9 mouse cellular contexts compared by ENCODE assay signal in genomic region chr6:22875614-22876541, GRCm38 (mm10). TPM values are rescaled to one million over a fixed set of nuclear protein-coding genes. Genes with fewer than 3 reads are reported as not detected.
DNase-seq lines count a peak whose midpoint lies in the region; ATAC-seq and TF ChIP-seq lines count a peak whose summit lies in the region.
"Had no signal": no experiment of that assay in that cellular context is flagged by ENCODE, and none has a peak within 500 bp of the region (broad histone marks: within the 10 kb centered on the region; RNA-seq: fewer than 3 reads in every experiment).

No protein-coding gene starts in this region.

- H3K9me3 ChIP-seq in forebrain, postnatal 0 days (ENCODE audit: low read length), result no peaks in the 10 kb centered on the region

- ATAC-seq in frontal cortex, adult (ENCODE audit: low TSS enrichment), result peak; percentile 63
- ATAC-seq in forebrain, postnatal 0 days, result peak; percentile 64

- 1% methylated on average over 45 of the region's 45 CpGs for WGBS in forebrain, postnatal 0 days
- 2% methylated on average over 45 of the region's 45 CpGs for WGBS in olfactory bulb, adult 2 months

- DNase-seq in frontal cortex, adult 2 months (ENCODE audit: extremely low spot score in 1 of 2, low spot score in 1 of 2), result no peak
- peak; percentile 1 for DNase-seq in ovary, postnatal 14 days (ENCODE audit: low spot score)
- DNase-seq in ovary, adult 18-20 months (ENCODE audit: low spot score), result no peak
- peak; percentile 66 for DNase-seq in forebrain, postnatal 0 days
- DNase-seq in left cerebral cortex, postnatal 4 days, result peak; percentile 35
- DNase-seq in adipocyte (ENCODE audit: low spot score), result no peak

- H3K4me3 ChIP-seq in forebrain, postnatal 0 days (ENCODE audit: low read depth, low read length), result peak overlapping the region; percentile 79
- peak overlapping the region; percentile 69 for H3K4me3 ChIP-seq in olfactory bulb, adult 2 months (ENCODE audit: insufficient read depth, low read depth, low read length)

- H3K36me3 ChIP-seq in forebrain, postnatal 0 days (ENCODE audit: insufficient read depth), result no peaks in the 10 kb centered on the region

- peak overlapping the region; percentile 84 for H3K4me2 ChIP-seq in forebrain, postnatal 0 days (ENCODE audit: low read depth)

- peak; percentile 37; the same call in 1 of the 2 replicates for TF ChIP-seq CTCF in forebrain, postnatal 0 days (IDR thresholded peaks at IDR 0.05; ENCODE audit: low read depth)
- TF ChIP-seq CTCF in olfactory bulb, adult 2 months (IDR thresholded peaks at IDR 0.05; ENCODE audit: insufficient read depth, low read depth, low read length), result no peak

- intact Hi-C loops in left cerebral cortex, postnatal 4 days (cut with DNase I), result loop anchor here (2.0 kb wide), 1 partner anchor 81 kb away; no protein-coding TSS in a partner anchor

- no peak for TF ChIP-seq POLR2A in olfactory bulb, adult 2 months (IDR thresholded peaks at IDR 0.05; ENCODE audit: insufficient read depth, low read depth, low read length)

- H3K4me1 ChIP-seq in forebrain, postnatal 0 days (ENCODE audit: insufficient read depth), result no peaks in the 10 kb centered on the region
- peaks cover 7% of the 10 kb centered on the region; the same call in 1 of the 2 replicates for H3K4me1 ChIP-seq in olfactory bulb, adult 2 months (ENCODE audit: control insufficient read depth, insufficient read depth, low read length)

- H3K9ac ChIP-seq in forebrain, postnatal 0 days, result peak overlapping the region; percentile 78

- no peaks in the 10 kb centered on the region for H3K27me3 ChIP-seq in forebrain, postnatal 0 days (ENCODE audit: insufficient read depth, low read length)
- H3K27me3 ChIP-seq: CH12.LX had no signal

- H3K27ac ChIP-seq in forebrain, postnatal 0 days (ENCODE audit: low read depth, low read length), result peak overlapping the region; percentile 78
- H3K27ac ChIP-seq in olfactory bulb, adult 2 months (ENCODE audit: insufficient read depth, low read depth, low read length), result peak overlapping the region; percentile 36; the same call in 1 of the 2 replicates

RNA-seq across cellular contexts. Expression of gene Ptprz1, which starts 0.6 kb away (rescaled TPM):
- polyA plus RNA-seq in frontal cortex, adult 2 months (2012; rRNA removed), result 103 and 137 TPM in 2 replicates
- total RNA-seq in forebrain, postnatal 0 days (2014; rRNA removed), result 169 and 237 TPM in 2 replicates
- polyA plus RNA-seq in forebrain, postnatal 0 days (2015; fragmentation: Nextera tagmentation; extraction: Ambion mirVana), result 78.2 and 115 TPM in 2 replicates
- total RNA-seq in left cerebral cortex, postnatal 4 days (2021), result 100 to 1,000 TPM; 330 to 350 TPM
- polyA plus RNA-seq in olfactory bulb, adult 2 months (2012; ENCODE audit: insufficient read depth, insufficient read length, low replicate concordance, missing spikeins), result 53.2 and 160 TPM in 2 replicates
- total RNA-seq: CH12.LX had no signal

Comparison
In these comparisons a context has a peak if more than half of its experiments do, and no peak if none do; other contexts are left out.
1. DNase-seq: peak in ovary, postnatal 14 days (single experiment), forebrain, postnatal 0 days (single experiment) and left cerebral cortex, postnatal 4 days (single experiment); none in frontal cortex, adult 2 months (0 of 2), ovary, adult 18-20 months (single experiment) and adipocyte (single experiment).